Mouse (Mus musculus) neural tube, embryonic 15.5 days (tissue): Measurements from ENCODE around the gene Zfr. TPM values are rescaled to one million over a fixed set of nuclear protein-coding genes. Genes with fewer than 3 reads are reported as not detected.
"Not testable (repeated sequence)": the region's sequence is repeated elsewhere in the genome, so short reads cannot be mapped to it uniquely, and the experiment has no call there.

ENCODE experiments used
- ATAC-seq: fragments of 200-750 bp; cut with Nextera tagmentation; 2 replicates; pipeline ENCODE4 v1.8.0; 2017; ENCODE audit warnings: mild to moderate bottlenecking, moderate TSS enrichment, moderate library complexity; ENCODE audit not compliant: low FRiP score
- H3K27ac ChIP-seq: fragments of 300-500 bp; sonication (generic); replicated peaks from 2 replicates; pipeline ENCODE4 v1.5.1; 2015; ENCODE audit warnings: mild to moderate bottlenecking, inconsistent platforms
- H3K27me3 ChIP-seq: fragments of 300-500 bp; sonication (generic); replicated peaks from 2 replicates; pipeline ENCODE4 v1.6.1; 2015; ENCODE audit warnings: inconsistent platforms
- H3K36me3 ChIP-seq: fragments of 300-500 bp; sonication (generic); 2 replicates; pipeline ENCODE4 v1.6.1; 2015; ENCODE audit warnings: inconsistent platforms
- H3K4me1 ChIP-seq: fragments of 300-500 bp; sonication (generic); 2 replicates; pipeline ENCODE4 v1.6.1; 2015; ENCODE audit warnings: inconsistent platforms
- H3K4me2 ChIP-seq: fragments of 300-500 bp; sonication (generic); 2 replicates; pipeline ENCODE4 v1.6.1; 2015; ENCODE audit warnings: inconsistent platforms, mild to moderate bottlenecking, moderate library complexity
- H3K4me3 ChIP-seq: fragments of 300-500 bp; sonication (generic); replicated peaks from 2 replicates; pipeline ENCODE4 v1.5.1; 2015; ENCODE audit warnings: mild to moderate bottlenecking, inconsistent platforms
- H3K9ac ChIP-seq: fragments of 300-500 bp; sonication (generic); replicated peaks from 2 replicates; pipeline ENCODE4 v1.6.1; 2015; ENCODE audit warnings: mild to moderate bottlenecking, inconsistent platforms
- H3K9me3 ChIP-seq: fragments of 300-500 bp; sonication (generic); replicated peaks from 2 replicates; pipeline ENCODE4 v1.6.1; 2016; ENCODE audit warnings: inconsistent platforms
- WGBS: fragments of 180-500 bp; shearing (Covaris S2); methylation state at CpG from one replicate; pipeline ENCODE4 v1.1.7; 2015; ENCODE audit warnings: mixed read lengths; 5-methylcytosine and 5-hydroxymethylcytosine counted together
- polyA plus RNA-seq: library from polyadenylated mRNA; unstranded; fragments of >200 nt; fragmentation: Nextera tagmentation; extraction: Ambion mirVana; gene quantifications from 2 replicates; pipeline ENCODE4 v1.2.1, GENCODE M21; 2015

Zfr gene
- polyA plus RNA-seq, 1 experiment from 2014 or later = 162 TPM

GRCm38 (mm10) chr15:12196410-12197191, 79.0 kb downstream of the Zfr start:
- peak; percentile 53 for ATAC-seq
- Histone ChIP-seq H3K27ac (no peak overlapping the region), H3K27me3 (no peaks in the 10 kb centered on the region), H3K9ac (no peak overlapping the region), H3K36me3 (no peaks in the 10 kb centered on the region), H3K4me2 (no peak overlapping the region), H3K4me1 (no peaks in the 10 kb centered on the region), H3K4me3 (no peak overlapping the region), H3K9me3 (no peaks in the 10 kb centered on the region)
- 37% methylated on average over 22 of the region's 22 CpGs for WGBS

DNA sequence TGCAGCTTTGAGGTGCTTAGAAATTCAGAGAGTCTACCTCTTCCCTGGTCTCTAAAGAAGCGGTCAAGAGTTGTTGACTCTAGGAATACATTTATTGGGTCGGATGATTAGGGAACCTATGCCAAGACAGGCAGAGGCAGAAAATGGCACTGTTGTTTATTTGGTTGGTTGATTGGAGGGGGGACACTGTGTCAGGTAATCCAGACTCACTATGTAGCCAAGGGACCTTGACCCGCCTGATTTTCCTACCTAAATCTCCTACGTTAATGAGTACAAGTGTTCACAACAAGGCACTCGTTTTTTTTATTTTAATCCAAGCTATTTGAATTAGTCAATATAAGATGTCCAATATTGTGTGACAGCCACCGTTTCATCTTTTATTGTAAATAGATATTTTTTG, 79.7 kb downstream of the Zfr start:
- Histone ChIP-seq H3K4me1 (no peaks in the 10 kb centered on the region), H3K9ac (no peak overlapping the region), H3K27ac (no peak overlapping the region), H3K4me2 (no peak overlapping the region), H3K9me3 (no peaks in the 10 kb centered on the region), H3K27me3 (no peaks in the 10 kb centered on the region), H3K4me3 (no peak overlapping the region), H3K36me3 (no peaks in the 10 kb centered on the region)
- 85% methylated on average over 6 of the region's 6 CpGs for WGBS
- no peak for ATAC-seq

- H3K9me3 ChIP-seq = no peaks in the 10 kb centered on the region
These were observed 82.4 kb downstream of the Zfr start for GRCm38 (mm10) chr15:12200021-12200420.

DNA sequence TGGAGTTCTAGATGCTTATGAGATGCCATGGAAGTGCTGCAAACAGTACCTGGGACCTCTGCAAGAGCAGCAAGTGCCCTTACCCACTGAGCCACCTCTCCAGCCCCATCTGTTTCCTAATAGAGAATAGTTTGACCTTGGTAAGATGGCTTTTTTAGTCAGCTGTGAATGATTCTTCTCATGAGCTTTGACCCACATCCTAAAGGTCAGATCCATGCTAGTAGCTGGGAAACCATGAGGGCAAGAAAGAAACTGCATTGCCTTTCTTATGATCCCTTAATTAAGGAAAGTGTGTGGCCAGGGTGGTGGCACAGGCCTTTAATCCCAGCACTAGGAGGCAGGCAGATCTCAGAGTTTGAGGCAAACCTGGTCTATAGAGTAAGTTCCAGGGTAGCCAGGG, 84.2 kb downstream of the Zfr start:
- H3K36me3 ChIP-seq = no peaks in the 10 kb centered on the region
- H3K9me3 ChIP-seq = no peaks in the 10 kb centered on the region
- no peak overlapping the region for H3K9ac ChIP-seq
- H3K4me2 ChIP-seq = no peak overlapping the region
- H3K27me3 ChIP-seq = no peaks in the 10 kb centered on the region
- H3K4me1 ChIP-seq = peaks cover 20% of the 10 kb centered on the region
- ATAC-seq = no peak
- H3K4me3 ChIP-seq = no peak overlapping the region
- no peak overlapping the region for H3K27ac ChIP-seq

More at GRCm38 (mm10) chr15:12200021-12200420, 82.4 kb downstream of the Zfr start:
- no peak overlapping the region for H3K4me2 ChIP-seq
- no peaks in the 10 kb centered on the region for H3K36me3 ChIP-seq
- peaks cover 7% of the 10 kb centered on the region for H3K4me1 ChIP-seq
- H3K27me3 ChIP-seq = no peaks in the 10 kb centered on the region
- ATAC-seq = no peak
- no peak overlapping the region for H3K9ac ChIP-seq
- no peak overlapping the region for H3K27ac ChIP-seq
- WGBS = 96% methylated on average over 7 of the region's 7 CpGs
- H3K4me3 ChIP-seq = no peak overlapping the region

- H3K4me2 ChIP-seq = no peak overlapping the region
- ATAC-seq = no peak
- no peaks in the 10 kb centered on the region for H3K27me3 ChIP-seq
- H3K27ac ChIP-seq = no peak overlapping the region
- no peak overlapping the region for H3K4me3 ChIP-seq
- no peaks in the 10 kb centered on the region for H3K36me3 ChIP-seq
- no peak overlapping the region for H3K9ac ChIP-seq
- 89% methylated on average over 3 of the region's 3 CpGs for WGBS
- H3K4me1 ChIP-seq = peaks cover 26% of the 10 kb centered on the region
- H3K9me3 ChIP-seq = no peaks in the 10 kb centered on the region
These were observed 84.8 kb downstream of the Zfr start for GRCm38 (mm10) chr15:12202456-12202855.

GRCm38 (mm10) chr15:12203008-12203407, 85.4 kb downstream of the Zfr start:
- H3K4me2 ChIP-seq, H3K9me3 ChIP-seq, ATAC-seq, H3K27ac ChIP-seq, H3K4me3 ChIP-seq, H3K27me3 ChIP-seq, H3K36me3 ChIP-seq, H3K9ac ChIP-seq: not testable (repeated sequence)
- H3K4me1 ChIP-seq = peaks cover 32% of the 10 kb centered on the region
- WGBS = 96% methylated on average over 5 of the region's 5 CpGs

GRCm38 (mm10) chr15:12203512-12204318, 86.1 kb downstream of the Zfr start:
- no peaks in the 10 kb centered on the region for H3K9me3 ChIP-seq
- peak overlapping the region; percentile 76 for H3K27ac ChIP-seq
- 44% methylated on average over 10 of the region's 10 CpGs for WGBS
- H3K4me2 ChIP-seq = peak overlapping the region; percentile 63
- H3K27me3 ChIP-seq = no peaks in the 10 kb centered on the region
- H3K4me1 ChIP-seq = peaks cover 35% of the 10 kb centered on the region
- no peak for ATAC-seq
- H3K4me3 ChIP-seq = peak overlapping the region; percentile 96
- H3K36me3 ChIP-seq = no peaks in the 10 kb centered on the region
- 0 out of 2 replicates have a peak overlapping the region, but pooled peaks have one; percentile 18 for H3K9ac ChIP-seq

DNA sequence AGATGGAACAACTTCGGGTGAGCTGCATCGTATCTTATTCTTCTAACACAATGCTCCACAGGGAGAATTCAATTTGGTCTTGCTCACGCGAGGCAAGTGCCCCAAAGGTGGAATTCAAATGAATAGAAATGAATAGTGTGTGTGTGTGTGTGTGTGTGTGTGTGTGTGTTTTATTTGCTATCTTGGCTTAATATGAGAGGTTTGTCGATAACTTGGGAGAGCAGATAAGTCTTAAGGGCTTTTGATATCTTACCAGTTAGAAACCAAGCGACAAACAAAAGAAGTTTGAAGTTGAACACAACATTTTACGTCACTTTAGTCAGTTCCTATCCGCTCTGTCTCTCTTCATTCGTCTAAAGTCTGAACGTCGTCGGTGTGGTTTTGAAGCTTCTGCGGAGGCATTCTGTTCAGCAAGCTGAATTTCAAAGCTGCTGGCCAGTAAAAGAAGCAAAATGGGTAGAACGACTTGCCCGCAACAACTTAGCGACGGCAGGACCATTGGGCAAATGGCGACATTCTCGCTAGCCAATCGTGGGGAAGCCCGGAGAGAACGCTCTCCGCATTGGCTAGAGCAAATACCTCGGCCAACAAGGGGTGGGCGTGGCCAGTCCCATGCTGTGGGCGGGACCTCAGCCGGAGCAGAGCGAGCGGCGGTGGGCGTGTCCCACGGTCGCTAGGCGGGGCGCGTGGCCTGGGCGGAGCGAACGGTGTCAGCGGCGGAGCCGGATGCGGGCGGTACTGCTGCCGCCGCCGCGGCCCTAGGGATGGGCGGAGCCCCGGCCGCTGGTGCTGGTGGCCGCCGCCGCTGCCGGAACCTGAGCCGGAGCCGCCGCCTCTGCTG, 86.9 kb downstream of the Zfr start, which contains the start of gene Mtmr12:
Gene Mtmr12 (plus strand): TSS at position 710 of the 841 bp plus-strand sequence.
- Histone ChIP-seq H3K36me3 (no peaks in the 10 kb centered on the region), H3K9ac (peak within 1 kb of the TSS; percentile 89), H3K4me1 (peaks cover 38% of the 10 kb centered on the region), H3K27ac (peak within 1 kb of the TSS; percentile 93), H3K27me3 (no peaks in the 10 kb centered on the region), H3K4me3 (peak within 1 kb of the TSS; percentile 96), H3K4me2 (peak within 1 kb of the TSS; percentile 67), H3K9me3 (no peaks in the 10 kb centered on the region)
- ATAC-seq = peak; percentile 98
- under 1% methylated on average over 53 of the region's 58 CpGs for WGBS

- peak; percentile 83 for ATAC-seq
- Histone ChIP-seq H3K9me3 (no peaks in the 10 kb centered on the region), H3K27me3 (no peaks in the 10 kb centered on the region), H3K4me1 (peaks cover 38% of the 10 kb centered on the region), H3K9ac (peak overlapping the region; percentile 89), H3K27ac (peak overlapping the region; percentile 93), H3K36me3 (no peaks in the 10 kb centered on the region), H3K4me3 (peak overlapping the region; percentile 96), H3K4me2 (peak overlapping the region; percentile 67)
- under 1% methylated on average over 60 of the region's 73 CpGs for WGBS
These were observed 87.7 kb downstream of the Zfr start for GRCm38 (mm10) chr15:12205160-12205901.

DNA sequence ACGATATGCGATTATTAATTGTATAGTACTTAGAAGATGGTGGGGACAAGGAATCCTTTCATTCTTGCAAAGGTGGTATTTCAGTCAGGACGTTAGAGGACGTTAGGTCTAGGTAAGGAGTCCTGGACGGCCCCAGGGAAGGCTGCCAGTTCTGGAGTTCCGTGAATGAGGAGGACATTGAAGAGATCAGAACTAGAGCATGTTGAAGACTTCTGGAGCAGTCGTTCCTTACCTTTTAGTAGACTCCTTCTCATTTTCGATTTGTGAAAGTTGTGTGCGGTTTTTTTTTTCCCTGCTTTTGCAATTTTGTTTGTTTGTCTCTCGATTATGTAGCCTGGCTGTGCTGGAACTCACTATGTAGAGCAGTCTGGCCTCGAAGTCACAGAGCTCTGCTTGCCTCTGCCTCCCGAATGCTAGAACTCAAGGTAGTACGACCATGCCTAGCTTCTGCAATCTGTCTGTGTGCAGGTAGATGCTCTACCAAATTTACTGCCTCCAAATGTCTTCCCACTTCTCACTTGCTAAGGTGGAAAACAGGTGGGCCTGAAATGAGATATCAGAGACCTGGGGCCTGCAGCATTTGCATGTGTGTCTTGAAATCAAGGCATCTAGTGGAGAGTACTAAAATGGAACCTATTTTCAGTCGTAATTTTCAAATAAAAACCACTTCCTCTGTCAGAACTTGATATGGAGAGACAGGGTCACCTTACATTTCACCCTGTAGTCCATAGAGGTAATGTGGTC, 88.4 kb downstream of the Zfr start:
- WGBS = 43% methylated on average over 14 of the region's 14 CpGs
- Histone ChIP-seq H3K9me3 (no peaks in the 10 kb centered on the region), H3K4me3 (peak overlapping the region; percentile 96), H3K27ac (peak overlapping the region; percentile 93; the same call in 1 of the 2 replicates), H3K36me3 (no peaks in the 10 kb centered on the region), H3K4me2 (peak overlapping the region; percentile 67), H3K4me1 (peaks cover 38% of the 10 kb centered on the region), H3K9ac (peak overlapping the region; percentile 89), H3K27me3 (no peaks in the 10 kb centered on the region)
- no peak for ATAC-seq
